Mouse (Mus musculus) forelimb bud, embryonic 11.5 days (tissue): ENCODE results near the gene Krt33b.

Source experiments
- DNase-seq: peaks from one replicate; pipeline ENCODE4 v3.0.0-alpha.2; 2012; ENCODE audit warnings: low read depth, low spot score

The Krt33b gene

GRCm38 (mm10) chr11:99993620-99994383 lies 35.9 kb downstream of the Krt33b start, which contains the start of gene Krtap17-1:
TSS of gene Krtap17-1 (minus strand) at chr11:99993994.
- DNase-seq, result peak; percentile 27

GRCm38 (mm10) chr11:99990571-99990970 lies 39.1 kb downstream of the Krt33b start:
- DNase-seq, result no peak

GRCm38 (mm10) chr11:99989881-99990405 lies 39.7 kb downstream of the Krt33b start:
- no peak for DNase-seq

GRCm38 (mm10) chr11:99988530-99988929 lies 41.1 kb downstream of the Krt33b start:
- DNase-seq, result no peak

GRCm38 (mm10) chr11:99986180-99986647 lies 43.5 kb downstream of the Krt33b start, which contains the start of gene Krtap16-1:
TSS of gene Krtap16-1 (minus strand) at chr11:99986597.
- DNase-seq, result no peak

- DNase-seq, result no peak
These were observed 44.2 kb downstream of the Krt33b start for GRCm38 (mm10) chr11:99985291-99986092.

- no peak for DNase-seq
These were observed 46.2 kb downstream of the Krt33b start for GRCm38 (mm10) chr11:99983442-99983841.

GRCm38 (mm10) chr11:99982731-99983130 lies 46.9 kb downstream of the Krt33b start:
- no peak for DNase-seq

GRCm38 (mm10) chr11:99978953-99979352 lies 50.7 kb downstream of the Krt33b start, which contains the start of gene Krtap29-1:
TSS of gene Krtap29-1 (minus strand) at chr11:99979053.
- DNase-seq, result no peak
